Mouse (Mus musculus) liver, embryonic 12.5 days (tissue): ENCODE data around the gene Gm5039. TPM values are rescaled to one million over a fixed set of nuclear protein-coding genes. Genes with fewer than 3 reads are reported as not detected.
"Not testable (repeated sequence)": the region's sequence is repeated elsewhere in the genome, so short reads cannot be mapped to it uniquely, and the experiment has no call there.

Source experiments
- ATAC-seq: fragments of 200-750 bp; cut with Nextera tagmentation; 2 replicates; pipeline ENCODE4 v1.8.0; 2017; ENCODE audit warnings: moderate number of reproducible peaks, mild to moderate bottlenecking, moderate library complexity
- H3K27ac ChIP-seq: fragments of 300-500 bp; sonication (generic); 2 replicates; pipeline ENCODE4 v1.5.1; 2016; ENCODE audit warnings: mild to moderate bottlenecking
- H3K27me3 ChIP-seq: fragments of 300-500 bp; sonication (generic); replicated peaks from 2 replicates; pipeline ENCODE4 v1.6.1; 2016; ENCODE audit warnings: mild to moderate bottlenecking, moderate library complexity
- H3K36me3 ChIP-seq: fragments of 300-500 bp; sonication (generic); 2 replicates; pipeline ENCODE4 v1.6.1; 2016; ENCODE audit warnings: mild to moderate bottlenecking, moderate library complexity
- H3K4me1 ChIP-seq: fragments of 300-500 bp; sonication (generic); 2 replicates; pipeline ENCODE4 v1.6.1; 2016
- H3K4me2 ChIP-seq: fragments of 300-500 bp; sonication (generic); 2 replicates; pipeline ENCODE4 v1.6.1; 2016; ENCODE audit warnings: mild to moderate bottlenecking, moderate library complexity
- H3K4me3 ChIP-seq: fragments of 300-500 bp; sonication (generic); 2 replicates; pipeline ENCODE4 v1.5.1; 2016; ENCODE audit warnings: mild to moderate bottlenecking, moderate library complexity
- H3K9ac ChIP-seq: fragments of 300-500 bp; sonication (generic); 2 replicates; pipeline ENCODE4 v1.6.1; 2016; ENCODE audit warnings: mild to moderate bottlenecking, moderate library complexity
- H3K9me3 ChIP-seq: fragments of 300-500 bp; sonication (generic); replicated peaks from 2 replicates; pipeline ENCODE4 v1.6.1; 2016; ENCODE audit warnings: mild to moderate bottlenecking, moderate library complexity
- WGBS: fragments of 180-500 bp; shearing (Covaris S2); methylation state at CpG from one replicate; pipeline ENCODE4 v1.1.7; 2016; ENCODE audit not compliant: insufficient replicate concordance; 5-methylcytosine and 5-hydroxymethylcytosine counted together
- polyA plus RNA-seq: library from polyadenylated mRNA; unstranded; fragments of >200 nt; fragmentation: Nextera tagmentation; extraction: Ambion mirVana; gene quantifications from 2 replicates; pipeline ENCODE4 v1.2.1, GENCODE M21; 2016

Gm5039 gene
- not detected in 2 replicates for polyA plus RNA-seq

DNA sequence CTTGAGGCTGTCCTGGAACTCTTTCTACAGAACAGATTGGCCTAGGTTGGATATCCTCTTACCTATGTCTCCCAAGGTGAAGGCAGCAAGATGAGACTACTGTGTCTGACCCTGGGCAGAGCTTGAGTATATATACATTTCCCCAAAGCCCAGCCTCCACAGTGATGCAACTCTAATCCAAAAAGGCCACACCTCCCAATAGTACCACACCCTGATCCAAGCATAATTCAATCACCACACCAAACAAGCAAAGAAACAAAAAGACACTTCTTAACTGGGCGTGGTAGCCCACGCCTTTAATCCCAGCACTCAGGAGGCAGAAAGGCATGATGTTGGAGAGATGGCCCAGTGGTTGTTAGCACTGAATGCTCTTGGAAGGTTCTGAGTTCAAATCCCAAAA, at the start of gene Gm5039:
TSS of gene Gm5039 (minus strand) at position 101 of the 400 bp plus-strand sequence.
- ATAC-seq, H3K27me3 ChIP-seq, H3K9ac ChIP-seq, H3K27ac ChIP-seq, H3K4me1 ChIP-seq, H3K36me3 ChIP-seq, H3K4me3 ChIP-seq, H3K9me3 ChIP-seq, H3K4me2 ChIP-seq: not testable (repeated sequence)
- 74% methylated on average over 2 of the region's 2 CpGs for WGBS

DNA sequence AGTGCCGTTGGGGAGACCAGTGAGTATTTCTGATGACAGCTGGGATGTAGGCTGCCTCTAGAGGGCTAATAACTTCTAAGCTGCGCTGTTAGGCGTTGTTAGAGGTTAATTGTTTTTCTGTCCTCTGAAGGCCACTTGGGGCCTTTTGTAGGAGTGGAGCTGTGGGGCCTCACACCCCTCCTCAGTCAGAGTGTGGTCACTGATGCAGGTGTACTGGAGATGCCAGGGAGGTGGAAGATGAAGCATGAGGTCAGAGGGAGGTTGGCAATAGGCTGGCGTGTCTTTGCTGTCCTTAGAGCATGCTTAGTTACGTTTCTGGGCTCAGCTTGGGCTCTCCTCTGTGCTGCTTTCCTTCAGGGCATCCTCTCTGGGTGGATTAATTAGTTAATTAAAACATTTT, 48.2 kb upstream of the Gm5039 start:
- H3K4me2 ChIP-seq = no peak overlapping the region
- no peaks in the 10 kb centered on the region for H3K9me3 ChIP-seq
- no peak overlapping the region for H3K9ac ChIP-seq
- no peaks in the 10 kb centered on the region for H3K27me3 ChIP-seq
- H3K36me3 ChIP-seq = peaks cover 6% of the 10 kb centered on the region; the same call in 1 of the 2 replicates
- no peak overlapping the region for H3K27ac ChIP-seq
- H3K4me1 ChIP-seq = peaks cover 33% of the 10 kb centered on the region
- no peak for ATAC-seq
- H3K4me3 ChIP-seq = no peak overlapping the region
- WGBS = 84% methylated on average over 5 of the region's 5 CpGs

GRCm38 (mm10) chr12:88370321-88370720, 46.5 kb upstream of the Gm5039 start:
- not testable (repeated sequence) for H3K4me2 ChIP-seq, H3K4me3 ChIP-seq, H3K36me3 ChIP-seq, H3K27me3 ChIP-seq, H3K27ac ChIP-seq, ATAC-seq, H3K9me3 ChIP-seq, H3K9ac ChIP-seq
- WGBS = 15% methylated on average over 1 of the region's 1 CpGs
- H3K4me1 ChIP-seq = peaks cover 33% of the 10 kb centered on the region

DNA sequence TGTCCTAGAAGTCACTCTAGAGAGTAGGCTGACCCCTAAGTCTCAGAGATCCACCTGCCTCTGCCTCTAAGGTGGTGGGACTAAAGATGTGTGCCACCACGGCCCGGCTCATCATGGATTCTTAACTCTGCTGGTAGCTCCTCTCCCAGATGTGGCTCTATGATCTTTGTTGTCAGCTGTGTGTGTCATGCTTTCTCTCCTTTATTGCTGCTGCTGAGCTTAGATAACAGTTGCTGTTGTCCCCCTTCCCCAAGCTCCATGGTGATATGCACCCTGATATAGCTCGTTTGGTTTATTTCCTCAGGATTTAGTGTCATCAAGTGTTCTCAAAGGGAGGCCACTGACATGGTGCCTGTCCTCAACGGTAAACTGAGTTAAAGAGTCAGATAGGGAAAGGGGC, 45.9 kb upstream of the Gm5039 start:
- Histone ChIP-seq H3K4me2 (peak overlapping the region; percentile 14; the same call in 1 of the 2 replicates), H3K4me1 (peaks cover 33% of the 10 kb centered on the region)
- WGBS = 20% methylated on average over 4 of the region's 4 CpGs
- H3K4me3 ChIP-seq, H3K27me3 ChIP-seq, H3K9ac ChIP-seq, H3K36me3 ChIP-seq, H3K27ac ChIP-seq, H3K9me3 ChIP-seq: not testable (repeated sequence)
- ATAC-seq = peak; percentile 82

- H3K4me2 ChIP-seq = no peak overlapping the region
- 53% methylated on average over 4 of the region's 4 CpGs for WGBS
Observed at GRCm38 (mm10) chr12:88368618-88369017, 44.8 kb upstream of the Gm5039 start.

DNA sequence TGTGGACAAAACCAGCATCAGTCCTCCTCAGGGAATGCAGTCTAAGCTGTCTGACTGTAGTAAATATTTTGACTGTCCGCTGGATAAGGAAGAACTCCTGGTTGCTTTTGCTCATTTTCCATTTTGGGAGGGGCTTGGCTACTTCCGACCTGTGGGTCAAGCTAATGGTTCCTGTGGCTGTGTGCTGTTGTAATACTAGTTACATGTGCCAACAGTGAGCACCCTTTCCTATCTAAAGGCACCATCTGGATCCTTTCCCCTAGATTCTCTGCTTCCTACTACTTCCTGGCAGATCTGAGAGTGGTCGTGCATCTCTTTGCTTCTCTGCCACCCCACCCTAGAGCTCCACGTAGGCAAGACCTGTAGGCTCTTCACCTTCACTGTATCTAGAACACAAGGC, 43.8 kb upstream of the Gm5039 start:
- H3K4me1 ChIP-seq = peaks cover 33% of the 10 kb centered on the region
- H3K27me3 ChIP-seq = no peaks in the 10 kb centered on the region
- H3K4me3 ChIP-seq = no peak overlapping the region
- H3K4me2 ChIP-seq = no peak overlapping the region
- 54% methylated on average over 4 of the region's 4 CpGs for whole genome bisulfite sequencing
- ATAC-seq = no peak
- H3K27ac ChIP-seq = no peak overlapping the region
- H3K9me3 ChIP-seq = no peaks in the 10 kb centered on the region
- H3K36me3 ChIP-seq = peaks cover 6% of the 10 kb centered on the region; the same call in 1 of the 2 replicates
- no peak overlapping the region for H3K9ac ChIP-seq

More at GRCm38 (mm10) chr12:88368618-88369017, 44.8 kb upstream of the Gm5039 start:
- no peaks in the 10 kb centered on the region for H3K9me3 ChIP-seq
- no peak overlapping the region for H3K4me3 ChIP-seq
- ATAC-seq = no peak
- no peaks in the 10 kb centered on the region for H3K27me3 ChIP-seq
- H3K4me1 ChIP-seq = peaks cover 33% of the 10 kb centered on the region
- H3K36me3 ChIP-seq = peaks cover 6% of the 10 kb centered on the region; the same call in 1 of the 2 replicates
- H3K9ac ChIP-seq = no peak overlapping the region
- H3K27ac ChIP-seq = no peak overlapping the region

DNA sequence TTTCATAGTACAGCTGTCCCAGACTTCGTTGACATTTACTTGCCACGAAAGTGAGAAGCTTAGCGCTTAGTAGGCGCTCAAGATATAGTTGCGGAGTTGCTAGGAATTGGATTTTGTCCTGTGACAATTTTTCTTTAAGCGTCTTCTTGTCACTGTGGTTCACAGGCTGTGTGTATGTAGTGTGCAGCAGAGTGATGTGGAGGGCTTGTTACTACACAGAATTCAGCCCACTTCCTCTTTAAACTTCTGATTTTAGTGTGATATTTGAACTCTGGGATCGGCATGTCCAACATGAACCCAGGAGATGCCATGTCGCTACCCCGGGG, 37.3 kb upstream of the Gm5039 start:
- H3K4me1 ChIP-seq = peaks cover 12% of the 10 kb centered on the region
- no peak for ATAC-seq
- no peak overlapping the region; the same call in 1 of the 2 replicates for H3K27ac ChIP-seq
- H3K9me3 ChIP-seq = no peaks in the 10 kb centered on the region
- H3K4me3 ChIP-seq = peak overlapping the region; percentile 69
- no peaks in the 10 kb centered on the region for H3K27me3 ChIP-seq
- 29% methylated on average over 9 of the region's 9 CpGs for WGBS
- peak overlapping the region; percentile 76 for H3K9ac ChIP-seq
- peak overlapping the region; percentile 84 for H3K4me2 ChIP-seq
- no peaks in the 10 kb centered on the region for H3K36me3 ChIP-seq

DNA sequence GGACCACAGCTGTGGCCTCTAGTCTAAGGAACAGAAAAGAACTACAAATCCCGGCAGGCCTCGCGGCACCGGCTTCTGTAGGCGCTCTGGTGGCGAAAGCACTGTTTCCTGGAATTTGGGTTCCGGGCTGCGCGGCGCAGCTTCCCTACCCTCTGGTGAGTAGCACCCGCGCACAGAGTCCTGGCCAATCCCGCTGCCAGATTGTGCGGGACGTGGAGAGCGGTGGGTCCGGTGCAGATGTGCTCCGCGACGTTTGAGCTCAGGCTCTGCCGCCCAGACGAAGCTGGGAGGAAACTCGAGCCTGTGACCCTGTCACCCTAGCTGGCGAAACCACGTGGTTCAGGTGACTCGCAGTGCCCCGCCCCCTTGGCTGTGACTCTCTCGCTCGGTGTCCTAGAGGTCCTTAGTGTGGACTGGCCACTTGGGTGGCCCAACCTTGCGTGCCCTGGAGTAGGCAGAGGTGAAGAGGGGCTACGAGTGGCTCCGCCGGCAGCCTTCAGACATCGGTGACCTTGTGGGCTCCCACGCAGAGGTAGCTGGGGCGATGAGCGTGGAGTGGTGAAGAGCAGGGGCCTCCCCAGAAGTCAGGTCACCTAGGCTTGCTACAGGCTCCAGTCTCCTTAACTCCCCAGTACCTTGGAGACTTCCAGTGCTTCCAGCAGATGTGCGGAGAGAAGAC, 36.8 kb upstream of the Gm5039 start, which contains the start of gene Adck1:
TSS of gene Adck1 (plus strand) at position 114 of the 679 bp plus-strand sequence.
- Histone ChIP-seq H3K4me1 (peaks cover 12% of the 10 kb centered on the region), H3K4me3 (peak within 1 kb of the TSS; percentile 69), H3K9ac (peak within 1 kb of the TSS; percentile 76), H3K36me3 (no peaks in the 10 kb centered on the region), H3K27me3 (no peaks in the 10 kb centered on the region), H3K9me3 (no peaks in the 10 kb centered on the region), H3K4me2 (peak within 1 kb of the TSS; percentile 84), H3K27ac (peak within 1 kb of the TSS; percentile 77)
- ATAC-seq = peak; percentile 96
- under 1% methylated on average over 38 of the region's 38 CpGs for WGBS

- H3K4me1 ChIP-seq = no peaks in the 10 kb centered on the region
- no peaks in the 10 kb centered on the region for H3K36me3 ChIP-seq
- peak overlapping the region; percentile 22 for H3K4me3 ChIP-seq
- no peak overlapping the region for H3K27ac ChIP-seq
- H3K9me3 ChIP-seq = no peaks in the 10 kb centered on the region
- ATAC-seq = 0 out of 2 replicates have a peak, but pooled peaks have one; percentile 15
- H3K4me2 ChIP-seq = peak overlapping the region; percentile 57
- no peak overlapping the region for H3K9ac ChIP-seq
- WGBS = 28% methylated on average over 40 of the region's 41 CpGs
- peaks cover 11% of the 10 kb centered on the region for H3K27me3 ChIP-seq
Observed at GRCm38 (mm10) chr12:88354182-88354702, 30.4 kb upstream of the Gm5039 start.

GRCm38 (mm10) chr12:88341286-88341685, 17.5 kb upstream of the Gm5039 start:
- not testable (repeated sequence) for H3K4me1 ChIP-seq, H3K4me2 ChIP-seq, H3K9ac ChIP-seq, H3K4me3 ChIP-seq, H3K27ac ChIP-seq, H3K27me3 ChIP-seq, H3K36me3 ChIP-seq, ATAC-seq
- H3K9me3 ChIP-seq = peaks cover 11% of the 10 kb centered on the region
- 47% methylated on average over 2 of the region's 2 CpGs for WGBS

DNA sequence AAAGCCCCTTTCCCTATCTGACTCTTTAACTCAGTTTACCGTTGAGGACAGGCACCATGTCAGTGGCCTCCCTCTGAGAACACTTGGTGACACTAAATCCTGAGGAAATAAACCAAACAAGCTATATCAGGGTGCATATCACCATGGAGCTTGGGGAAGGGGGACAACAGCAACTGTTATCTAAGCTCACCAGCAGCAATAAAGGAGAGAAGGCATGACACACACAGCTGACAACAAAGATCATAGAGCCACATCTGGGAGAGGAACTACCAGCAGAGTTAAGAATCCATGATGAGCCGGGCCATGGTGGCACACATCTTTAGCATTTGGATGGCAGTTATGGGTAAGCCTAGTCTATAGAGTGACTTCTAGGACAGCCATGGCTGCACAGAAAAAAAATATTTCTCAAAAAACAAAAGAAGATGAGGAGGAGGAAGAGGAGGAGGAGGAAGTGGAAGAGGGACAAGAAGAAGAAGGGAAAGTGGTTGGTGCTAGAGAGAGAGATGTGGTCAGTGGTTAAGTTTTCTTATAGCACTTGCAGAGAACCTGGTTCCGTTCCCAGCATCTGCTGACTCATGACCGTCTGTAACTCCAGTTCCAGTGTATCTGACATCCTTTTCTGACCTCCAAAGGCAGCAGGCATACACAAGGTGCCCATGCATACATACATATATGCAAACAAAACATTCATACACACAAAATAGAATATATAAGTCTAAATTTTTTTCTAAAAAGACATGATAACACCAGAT, 13.0 kb upstream of the Gm5039 start:
- not testable (repeated sequence) for H3K4me2 ChIP-seq, H3K9me3 ChIP-seq, H3K4me3 ChIP-seq, H3K36me3 ChIP-seq, H3K27ac ChIP-seq, H3K9ac ChIP-seq, H3K27me3 ChIP-seq, H3K4me1 ChIP-seq
- WGBS = 22% methylated on average over 4 of the region's 4 CpGs
- peak; percentile 82 for ATAC-seq

DNA sequence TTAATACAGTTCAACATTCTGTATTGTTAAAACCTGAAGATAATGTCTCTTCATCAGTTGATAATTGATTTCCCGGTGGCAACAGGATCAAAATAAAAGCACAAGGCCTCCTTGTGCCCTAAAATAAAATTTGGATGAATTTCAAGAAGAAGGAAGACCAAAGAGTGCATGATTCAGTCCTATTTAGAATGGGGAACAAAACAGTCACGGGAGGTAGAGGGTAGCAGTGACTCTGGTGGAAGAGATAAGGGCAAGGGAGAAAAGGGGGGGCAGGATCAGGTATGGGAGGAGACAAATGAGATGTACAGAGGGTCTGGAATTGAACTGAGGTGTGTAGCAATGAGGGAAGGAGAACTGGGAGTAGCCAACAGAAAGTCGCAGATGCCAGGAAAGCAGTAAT, 9.3 kb downstream of the Gm5039 start:
- H3K36me3 ChIP-seq = no peaks in the 10 kb centered on the region
- no peaks in the 10 kb centered on the region for H3K4me1 ChIP-seq
- WGBS = 46% methylated on average over 3 of the region's 3 CpGs
- no peak overlapping the region for H3K4me2 ChIP-seq
- no peak overlapping the region for H3K27ac ChIP-seq
- no peak overlapping the region for H3K9ac ChIP-seq
- H3K9me3 ChIP-seq = 0 out of 2 replicates have a peak, but pooled peaks cover 4% of the 10 kb centered on the region
- no peaks in the 10 kb centered on the region for H3K27me3 ChIP-seq
- ATAC-seq = no peak
- H3K4me3 ChIP-seq = no peak overlapping the region
